Mouse (Mus musculus): ENCODE measurements around the gene Tbc1d4.

DNA sequence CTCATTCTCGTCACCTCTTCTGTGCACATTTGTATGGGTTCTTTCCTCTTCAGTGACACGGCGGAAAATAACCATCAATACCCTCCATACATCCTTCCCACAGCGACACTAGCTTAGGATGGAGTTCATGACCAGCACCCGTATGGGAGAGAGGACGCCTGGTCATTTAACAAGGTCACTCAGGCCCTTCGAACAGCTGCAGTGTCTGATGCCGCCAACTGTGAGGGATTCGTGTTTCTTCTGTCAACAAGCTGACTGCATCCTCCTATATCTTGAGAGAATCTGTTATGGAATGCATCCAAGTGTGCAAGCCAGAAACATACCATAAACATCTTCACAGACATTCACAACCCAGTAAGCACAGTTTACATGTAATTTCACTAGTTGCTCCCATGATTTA is 67.1 kb downstream of the Tbc1d4 start:
- no peak for TF ChIP-seq CTCF (IDR thresholded peaks at IDR 0.05; ENCODE audit: borderline replicate concordance, extremely low read depth, insufficient read depth, insufficient read length)
- TF ChIP-seq POLR2A (IDR thresholded peaks at IDR 0.05; ENCODE audit: borderline replicate concordance, extremely low read depth, insufficient read depth, insufficient read length, poor library complexity, severe bottlenecking), result no peak

All from brain, embryonic 14.5 days (tissue).